Mouse (Mus musculus) liver, adult 2 months (tissue): ENCODE results near the gene Zfp27.

Experiments used
- CTCF ChIP-seq: fragments of 200-500 bp; IDR thresholded peaks from 2 replicates; pipeline ENCODE4 v1.5.1; 2011; ENCODE audit warnings: low read depth, low read length, control low read depth
- POLR2A ChIP-seq: fragments of 200-500 bp; IDR thresholded peaks from 2 replicates; pipeline ENCODE4 v1.6.1; 2011; ENCODE audit warnings: low read length, control low read depth; ENCODE audit not compliant: insufficient read depth; ENCODE audit errors: extremely low read depth

GRCm38 (mm10) chr7:29880916-29881315, 25.5 kb downstream of the Zfp27 start:
- TF ChIP-seq CTCF = no peak
- TF ChIP-seq POLR2A = no peak
